26 mouse cellular contexts compared by ENCODE assay signal in genomic region chr1:126377339-126377980, GRCm38 (mm10).
A peak's percentile ranks its signal among the peaks of the same experiment; 100 is the strongest.
DNase-seq lines count a peak whose midpoint lies in the region; ATAC-seq and TF ChIP-seq lines count a peak whose summit lies in the region.
"Had no signal": no experiment of that assay in that cellular context is flagged by ENCODE, and none has a peak within 500 bp of the region (broad histone marks: within the 10 kb centered on the region; RNA-seq: fewer than 3 reads in every experiment).

No protein-coding gene starts in this region.

- H3K4me3 ChIP-seq in forebrain, embryonic 14.5 days (ENCODE audit: low read depth, low read length): no peak overlapping the region
- no peak overlapping the region for H3K4me3 ChIP-seq in forebrain, embryonic 11.5 days (ENCODE audit: low read depth, low read length)
- no peak overlapping the region for H3K4me3 ChIP-seq in lung, embryonic 14.5 days (ENCODE audit: low read depth, low read length)
- no peak overlapping the region for H3K4me3 ChIP-seq in lung, postnatal 0 days (ENCODE audit: low read depth, low read length)
- H3K4me3 ChIP-seq: embryonic facial prominence, embryonic 15.5 days; heart, embryonic 12.5 days; layer of hippocampus, adult 2 months; limb, embryonic 13.5 days; liver, embryonic 12.5 days; megakaryocyte, embryonic 14.5 days; midbrain, embryonic 13.5 days had no signal

- no peak overlapping the region for H3K27ac ChIP-seq in forebrain, embryonic 14.5 days (ENCODE audit: low read depth, low read length)
- H3K27ac ChIP-seq in forebrain, embryonic 11.5 days (ENCODE audit: low read depth, low read length): no peak overlapping the region
- no peak overlapping the region for H3K27ac ChIP-seq in lung, embryonic 14.5 days (ENCODE audit: low read depth)
- no peak overlapping the region for H3K27ac ChIP-seq in lung, postnatal 0 days (ENCODE audit: low read length)
- H3K27ac ChIP-seq: embryonic facial prominence, embryonic 15.5 days; layer of hippocampus, adult 2 months; limb, embryonic 13.5 days; liver, embryonic 12.5 days; midbrain, embryonic 13.5 days had no signal

- no peak overlapping the region for H3K4me2 ChIP-seq in forebrain, embryonic 14.5 days (ENCODE audit: low read length)
- no peak overlapping the region for H3K4me2 ChIP-seq in forebrain, embryonic 11.5 days (ENCODE audit: low read depth, low read length, severe bottlenecking)
- H3K4me2 ChIP-seq in lung, embryonic 14.5 days: no peak overlapping the region
- no peak overlapping the region for H3K4me2 ChIP-seq in lung, postnatal 0 days (replicated peaks; ENCODE audit: low read depth, low read length)
- H3K4me2 ChIP-seq: embryonic facial prominence, embryonic 15.5 days; heart, embryonic 12.5 days; limb, embryonic 13.5 days; liver, embryonic 12.5 days; midbrain, embryonic 13.5 days had no signal

- no peaks in the 10 kb centered on the region for H3K36me3 ChIP-seq in forebrain, embryonic 14.5 days (ENCODE audit: control insufficient read depth, insufficient read depth, low read length)
- H3K36me3 ChIP-seq in forebrain, embryonic 11.5 days (ENCODE audit: control insufficient read depth, insufficient read depth, low read length): no peaks in the 10 kb centered on the region
- 0 out of 2 replicates have a peak, but pooled peaks cover 4% of the 10 kb centered on the region for H3K36me3 ChIP-seq in lung, embryonic 14.5 days (ENCODE audit: insufficient read depth)
- no peaks in the 10 kb centered on the region for H3K36me3 ChIP-seq in lung, postnatal 0 days (ENCODE audit: insufficient read depth, low read length)
- H3K36me3 ChIP-seq: embryonic facial prominence, embryonic 15.5 days; heart, embryonic 12.5 days; limb, embryonic 13.5 days; liver, embryonic 12.5 days; midbrain, embryonic 13.5 days had no signal

- peak; percentile 44 for DNase-seq in forebrain, embryonic 14.5 days (ENCODE audit: low spot score)
- DNase-seq in forebrain, embryonic 11.5 days (ENCODE audit: low spot score): no peak
- peak; percentile 6 for DNase-seq in lung, embryonic 14.5 days
- DNase-seq in lung, postnatal 0 days (ENCODE audit: low spot score): no peak
- DNase-seq in brain, embryonic 14.5 days (ENCODE audit: low read depth): peak; percentile 43
- peak; percentile 66 for DNase-seq in retina, postnatal 1 day
- no peak for DNase-seq in testis, postnatal 14 days (ENCODE audit: low spot score)
- DNase-seq: adrenal gland, adult 2 months; cerebellum, adult 8-10 months; gastrocnemius, postnatal 25 days; heart, adult 18-20 months; kidney, adult 8-10 months; kidney, postnatal 14 days; lung, adult 18-20 months; lung, postnatal 36 days; thymus, adult 18-20 months; thymus, postnatal 36 days had no signal

- no peak for TF ChIP-seq CTCF in lung, embryonic 14.5 days (IDR thresholded peaks at IDR 0.05; ENCODE audit: low read depth)
- no peak for TF ChIP-seq CTCF in lung, postnatal 0 days (IDR thresholded peaks at IDR 0.05)
- TF ChIP-seq CTCF in brain, embryonic 14.5 days (IDR thresholded peaks at IDR 0.05; ENCODE audit: borderline replicate concordance, extremely low read depth, insufficient read depth, insufficient read length): no peak

- H3K4me1 ChIP-seq in forebrain, embryonic 14.5 days (ENCODE audit: control insufficient read depth, insufficient read depth, low read length): no peaks in the 10 kb centered on the region
- no peaks in the 10 kb centered on the region for H3K4me1 ChIP-seq in forebrain, embryonic 11.5 days (replicated peaks; ENCODE audit: control insufficient read depth, insufficient read depth, low read length)
- no peaks in the 10 kb centered on the region for H3K4me1 ChIP-seq in lung, embryonic 14.5 days (ENCODE audit: insufficient read depth)
- no peaks in the 10 kb centered on the region for H3K4me1 ChIP-seq in lung, postnatal 0 days (ENCODE audit: insufficient read depth, low read depth, low read length)
- H3K4me1 ChIP-seq: embryonic facial prominence, embryonic 15.5 days; heart, embryonic 12.5 days; liver, embryonic 12.5 days; midbrain, embryonic 13.5 days had no signal

- no peak overlapping the region for H3K9ac ChIP-seq in forebrain, embryonic 14.5 days (ENCODE audit: low read length)
- no peak overlapping the region for H3K9ac ChIP-seq in forebrain, embryonic 11.5 days (ENCODE audit: low read length)
- H3K9ac ChIP-seq in lung, embryonic 14.5 days: no peak overlapping the region
- H3K9ac ChIP-seq in lung, postnatal 0 days (replicated peaks; ENCODE audit: low read depth): no peak overlapping the region
- H3K9ac ChIP-seq: embryonic facial prominence, embryonic 15.5 days; heart, embryonic 12.5 days; limb, embryonic 13.5 days; liver, embryonic 12.5 days; midbrain, embryonic 13.5 days had no signal

- no peak for TF ChIP-seq POLR2A in brain, embryonic 14.5 days (IDR thresholded peaks at IDR 0.05; ENCODE audit: borderline replicate concordance, extremely low read depth, insufficient read depth, insufficient read length, poor library complexity, severe bottlenecking)

- 65% methylated on average over 9 of the region's 9 CpGs for WGBS in forebrain, embryonic 14.5 days
- 71% methylated on average over 9 of the region's 9 CpGs for WGBS in forebrain, embryonic 11.5 days
- WGBS in lung, embryonic 14.5 days: 60% methylated on average over 9 of the region's 9 CpGs
- WGBS in lung, postnatal 0 days: 62% methylated on average over 9 of the region's 9 CpGs

- H3K9me3 ChIP-seq in forebrain, embryonic 14.5 days (replicated peaks; ENCODE audit: control insufficient read depth, low read length): no peaks in the 10 kb centered on the region
- H3K9me3 ChIP-seq in forebrain, embryonic 11.5 days (ENCODE audit: control insufficient read depth, low read length): no peaks in the 10 kb centered on the region
- no peaks in the 10 kb centered on the region for H3K9me3 ChIP-seq in lung, embryonic 14.5 days (ENCODE audit: low read depth, low read length)
- no peaks in the 10 kb centered on the region for H3K9me3 ChIP-seq in lung, postnatal 0 days (ENCODE audit: low read length)
- H3K9me3 ChIP-seq: embryonic facial prominence, embryonic 15.5 days; heart, embryonic 12.5 days; limb, embryonic 13.5 days; liver, embryonic 12.5 days; midbrain, embryonic 13.5 days had no signal

- ATAC-seq in forebrain, embryonic 14.5 days: peak; percentile 55; the same call in 1 of the 2 replicates
- no peak for ATAC-seq in forebrain, embryonic 11.5 days (replicated peaks; ENCODE audit: low FRiP score)
- ATAC-seq in lung, embryonic 14.5 days (ENCODE audit: insufficient read depth): no peak
- no peak for ATAC-seq in lung, postnatal 0 days
- ATAC-seq in monocyte, adult 5-6 weeks (replicated peaks; ENCODE audit: insufficient number of reproducible peaks, low FRiP score, low TSS enrichment, poor library complexity, severe bottlenecking): no peak
- ATAC-seq: CD4-positive, CD25-positive, alpha-beta regulatory T cell, adult 4 months; liver, embryonic 12.5 days; midbrain, embryonic 13.5 days had no signal

- H3K27me3 ChIP-seq in forebrain, embryonic 14.5 days (replicated peaks; ENCODE audit: control insufficient read depth, insufficient read depth, low read length): no peaks in the 10 kb centered on the region
- H3K27me3 ChIP-seq in forebrain, embryonic 11.5 days (ENCODE audit: control insufficient read depth, insufficient read depth, low read length): no peaks in the 10 kb centered on the region
- H3K27me3 ChIP-seq in lung, embryonic 14.5 days (ENCODE audit: insufficient read depth, low read length): no peaks in the 10 kb centered on the region
- H3K27me3 ChIP-seq in lung, postnatal 0 days (replicated peaks; ENCODE audit: insufficient read depth, low read length): no peaks in the 10 kb centered on the region
- H3K27me3 ChIP-seq: embryonic facial prominence, embryonic 15.5 days; heart, embryonic 12.5 days; limb, embryonic 13.5 days; liver, embryonic 12.5 days; megakaryocyte, embryonic 14.5 days; midbrain, embryonic 13.5 days had no signal

- TF ChIP-seq EP300 in lung, postnatal 0 days (IDR thresholded peaks at IDR 0.05): no peak

Comparison
In these comparisons a context has a peak if more than half of its experiments do, and no peak if none do; other contexts are left out.
1. DNase-seq: peak in forebrain, embryonic 14.5 days (single experiment), lung, embryonic 14.5 days (single experiment), brain, embryonic 14.5 days (single experiment) and retina, postnatal 1 day (single experiment); none in forebrain, embryonic 11.5 days (single experiment), lung, postnatal 0 days (single experiment) and testis, postnatal 14 days (single experiment).